Comparison of ENCODE assay signal across 8 mouse cellular contexts in the genomic region with DNA sequence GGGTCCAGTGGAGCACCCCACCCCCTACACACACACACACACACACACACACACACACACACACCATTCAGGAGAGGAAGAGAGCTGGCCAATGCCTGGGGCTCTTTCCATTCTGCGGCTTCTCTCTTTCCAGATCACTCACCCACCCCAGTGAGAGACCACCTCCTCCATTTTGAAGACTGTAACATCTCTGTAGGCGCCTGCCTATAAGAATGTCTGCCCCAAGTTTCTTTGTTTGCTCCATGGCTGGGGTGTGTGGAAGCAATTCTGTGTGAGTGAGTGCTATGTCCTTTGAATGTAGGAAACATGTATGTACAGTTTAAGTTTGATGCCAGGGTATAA. TPM values are rescaled to one million over a fixed set of nuclear protein-coding genes. Genes with fewer than 3 reads are reported as not detected.
DNase-seq lines count a peak whose midpoint lies in the region; ATAC-seq and TF ChIP-seq lines count a peak whose summit lies in the region.

No protein-coding gene starts in this region.

- TF ChIP-seq POLR2A in testis, adult 2 months (IDR thresholded peaks at IDR 0.05; ENCODE audit: control insufficient read depth, low read depth, low read length): no peak

- no peak for ATAC-seq in forebrain, embryonic 16.5 days
- no peak for ATAC-seq in liver, embryonic 14.5 days (ENCODE audit: insufficient read depth)
- ATAC-seq in stomach, postnatal 0 days (ENCODE audit: low FRiP score, low TSS enrichment): no peak

- H3K4me3 ChIP-seq in testis, adult 2 months (ENCODE audit: control insufficient read depth, low read depth, low read length): 0 out of 2 replicates have a peak overlapping the region, but pooled peaks have one; percentile 15
- peak overlapping the region; percentile 50 for H3K4me3 ChIP-seq in forebrain, embryonic 16.5 days (replicated peaks; ENCODE audit: low read length)
- H3K4me3 ChIP-seq in liver, embryonic 14.5 days (ENCODE audit: insufficient read depth in 1 of 2, low read depth in 2 of 2, low read length in 2 of 2): peak overlapping the region in 1 of 2 experiments; percentile 4; a peak in 1 of 4 replicates
- peak overlapping the region; percentile 53 for H3K4me3 ChIP-seq in stomach, postnatal 0 days (ENCODE audit: low read depth, low read length)
- no peak overlapping the region for H3K4me3 ChIP-seq in layer of hippocampus, adult 2 months

- no peaks in the 10 kb centered on the region for H3K9me3 ChIP-seq in forebrain, embryonic 16.5 days (ENCODE audit: control insufficient read depth, low read length)
- H3K9me3 ChIP-seq in liver, embryonic 14.5 days (ENCODE audit: control insufficient read depth, low read length): no peaks in the 10 kb centered on the region
- H3K9me3 ChIP-seq in stomach, postnatal 0 days (ENCODE audit: control insufficient read depth, low read length): no peaks in the 10 kb centered on the region

- peak overlapping the region; percentile 58 for H3K4me2 ChIP-seq in forebrain, embryonic 16.5 days (ENCODE audit: low read length)
- H3K4me2 ChIP-seq in liver, embryonic 14.5 days (ENCODE audit: low read depth): peak overlapping the region; percentile 40
- peak overlapping the region; percentile 73 for H3K4me2 ChIP-seq in stomach, postnatal 0 days (replicated peaks; ENCODE audit: low read depth)

- H3K36me3 ChIP-seq in testis, adult 2 months (ENCODE audit: control insufficient read depth, insufficient read depth, low read length): no peaks in the 10 kb centered on the region
- H3K36me3 ChIP-seq in forebrain, embryonic 16.5 days (ENCODE audit: control insufficient read depth, insufficient read depth): no peaks in the 10 kb centered on the region
- H3K36me3 ChIP-seq in liver, embryonic 14.5 days (replicated peaks; ENCODE audit: control insufficient read depth, insufficient read depth, low read depth): no peaks in the 10 kb centered on the region
- no peaks in the 10 kb centered on the region for H3K36me3 ChIP-seq in stomach, postnatal 0 days (ENCODE audit: control insufficient read depth, insufficient read depth, low read length)

- TF ChIP-seq CTCF in testis, adult 2 months (IDR thresholded peaks at IDR 0.05; ENCODE audit: control insufficient read depth, insufficient read depth, insufficient replicate concordance, low read depth, low read length): no peak
- TF ChIP-seq CTCF in liver, embryonic 14.5 days (IDR thresholded peaks at IDR 0.05; ENCODE audit: low read depth): no peak
- TF ChIP-seq CTCF in stomach, postnatal 0 days (IDR thresholded peaks at IDR 0.05; ENCODE audit: low read depth): no peak
- TF ChIP-seq CTCF in layer of hippocampus, adult 2 months (conservative IDR thresholded peaks at IDR 0.05): no peak

- H3K4me1 ChIP-seq in testis, adult 2 months (ENCODE audit: control insufficient read depth, insufficient read depth, low read length): peaks cover 24% of the 10 kb centered on the region
- peaks cover 38% of the 10 kb centered on the region for H3K4me1 ChIP-seq in forebrain, embryonic 16.5 days (replicated peaks; ENCODE audit: control insufficient read depth, insufficient read depth, low read length)
- H3K4me1 ChIP-seq in liver, embryonic 14.5 days (replicated peaks; ENCODE audit: control insufficient read depth in 2 of 2, insufficient read depth in 2 of 2, low read length in 1 of 2): peaks cover 0 to 6% of the 10 kb centered on the region in 2 experiments; a peak in 2 of 4 replicates
- H3K4me1 ChIP-seq in stomach, postnatal 0 days (replicated peaks; ENCODE audit: control insufficient read depth, insufficient read depth): 0 out of 2 replicates have a peak, but pooled peaks cover 3% of the 10 kb centered on the region

- no peak overlapping the region for H3K27ac ChIP-seq in testis, adult 2 months (ENCODE audit: control insufficient read depth, insufficient read depth, low read depth, low read length)
- peak overlapping the region; percentile 39; the same call in 1 of the 2 replicates for H3K27ac ChIP-seq in forebrain, embryonic 16.5 days (ENCODE audit: low read length)
- no peak overlapping the region for H3K27ac ChIP-seq in liver, embryonic 14.5 days
- H3K27ac ChIP-seq in stomach, postnatal 0 days (replicated peaks): peak overlapping the region; percentile 88
- H3K27ac ChIP-seq in layer of hippocampus, adult 2 months: no peak overlapping the region

- H3K27me3 ChIP-seq in testis, adult 2 months (ENCODE audit: control insufficient read depth, insufficient read depth, low read length): no peaks in the 10 kb centered on the region
- no peaks in the 10 kb centered on the region for H3K27me3 ChIP-seq in forebrain, embryonic 16.5 days (replicated peaks; ENCODE audit: control insufficient read depth, insufficient read depth, low read length)
- H3K27me3 ChIP-seq in liver, embryonic 14.5 days (ENCODE audit: control insufficient read depth, insufficient read depth, low read length): peaks cover 31% of the 10 kb centered on the region
- H3K27me3 ChIP-seq in stomach, postnatal 0 days (ENCODE audit: control insufficient read depth, insufficient read depth, low read length): no peaks in the 10 kb centered on the region

- no peak for DNase-seq in testis, postnatal 10 days (ENCODE audit: low spot score)
- DNase-seq in liver, embryonic 14.5 days (ENCODE audit: low read depth in 3 of 3, low spot score in 3 of 3): no peak
- no peak for DNase-seq in stomach, postnatal 0 days (ENCODE audit: low spot score)
- DNase-seq in layer of hippocampus, adult 2 months (ENCODE audit: low spot score in 2 of 2): no peak
- DNase-seq in left cerebral cortex, adult 11 months (ENCODE audit: low spot score): no peak
- DNase-seq in embryo, embryonic 10 days (ENCODE audit: low spot score): no peak

- no peak for TF ChIP-seq EP300 in liver, embryonic 14.5 days (IDR thresholded peaks at IDR 0.05; ENCODE audit: low read depth)
- TF ChIP-seq EP300 in stomach, postnatal 0 days (optimal IDR thresholded peaks at IDR 0.05): no peak

- 2% methylated on average over 2 of the region's 2 CpGs for WGBS in forebrain, embryonic 16.5 days
- 30% methylated on average over 2 of the region's 2 CpGs for WGBS in liver, embryonic 14.5 days (ENCODE audit: insufficient replicate concordance)
- 25% methylated on average over 2 of the region's 2 CpGs for WGBS in stomach, postnatal 0 days

- H3K9ac ChIP-seq in forebrain, embryonic 16.5 days (replicated peaks; ENCODE audit: low read depth, low read length): peak overlapping the region; percentile 59
- H3K9ac ChIP-seq in liver, embryonic 14.5 days (replicated peaks): no peak overlapping the region
- peak overlapping the region; percentile 79 for H3K9ac ChIP-seq in stomach, postnatal 0 days (ENCODE audit: low read length)

RNA-seq across cellular contexts. Expression of a gene that starts 1.5 kb away (rescaled TPM):
- polyA plus RNA-seq in testis, adult 2 months (2012; rRNA removed): 1.5 and 1.8 TPM in 2 replicates
- 3.7 and 4.6 TPM in 2 replicates for polyA plus RNA-seq in forebrain, embryonic 16.5 days (2015; fragmentation: Nextera tagmentation; extraction: Ambion mirVana)
- polyA plus RNA-seq in liver, embryonic 14.5 days (2012; rRNA removed): 0.79 TPM in 2 replicates
- 0.30 and 0.37 TPM in 2 replicates for polyA plus RNA-seq in liver, embryonic 14.5 days (2014; fragmentation: Nextera tagmentation; extraction: Ambion mirVana)
- 4.1 and 4.5 TPM in 2 replicates for polyA plus RNA-seq in stomach, postnatal 0 days (2015; fragmentation: Nextera tagmentation; extraction: Ambion mirVana)
- 1 to 10 TPM; 3.0 to 3.4 TPM for total RNA-seq in layer of hippocampus, adult 2 months (2021)

Comparison
In these comparisons a context has a peak if more than half of its experiments do, and no peak if none do; other contexts are left out.
1. H3K27ac ChIP-seq: peak in forebrain, embryonic 16.5 days (single experiment) and stomach, postnatal 0 days (single experiment); none in testis, adult 2 months (single experiment), liver, embryonic 14.5 days (single experiment) and layer of hippocampus, adult 2 months (single experiment).
2. Peak in every context shown above with its lines, with median percentiles within 50 percentile points of each other: H3K4me2 ChIP-seq.